Mouse (Mus musculus) cerebellum, adult 2 months (tissue): ENCODE data around the gene Anapc16.
A peak's percentile ranks its signal among the peaks of the same experiment; 100 is the strongest.

ENCODE experiments used
- CTCF ChIP-seq: fragments of 200-500 bp; IDR thresholded peaks from 2 replicates; pipeline ENCODE4 v1.5.1; 2011; ENCODE audit warnings: low read depth, mild to moderate bottlenecking, control low read depth, low read length, moderate library complexity, borderline replicate concordance; ENCODE audit not compliant: insufficient read depth
- POLR2A ChIP-seq: fragments of 200-500 bp; IDR thresholded peaks from 2 replicates; pipeline ENCODE4 v1.6.1; 2011; ENCODE audit warnings: low read length, control low read depth, borderline replicate concordance; ENCODE audit not compliant: insufficient read depth

GRCm38 (mm10) chr10:59951211-59952151, 51.5 kb downstream of the Anapc16 start, which contains the start of gene Ddit4:
- TF ChIP-seq CTCF (peak; percentile 2; the same call in 1 of the 2 replicates), POLR2A (peak; percentile 100)
